Mouse (Mus musculus) embryonic facial prominence, embryonic 12.5 days (tissue): Measurements from ENCODE around the gene Cacna1c. TPM values are rescaled to one million over a fixed set of nuclear protein-coding genes. Genes with fewer than 3 reads are reported as not detected.

ENCODE experiments used
- ATAC-seq: fragments of 200-750 bp; cut with Nextera tagmentation; 2 replicates; pipeline ENCODE4 v1.8.0; 2017; ENCODE audit not compliant: insufficient number of reproducible peaks, insufficient read depth, low FRiP score, low TSS enrichment
- H3K27ac ChIP-seq: fragments of 300-500 bp; sonication (generic); 2 replicates; pipeline ENCODE4 v1.5.1; 2016; ENCODE audit warnings: mild to moderate bottlenecking
- H3K27me3 ChIP-seq: fragments of 300-500 bp; sonication (generic); 2 replicates; pipeline ENCODE4 v1.6.1; 2016; ENCODE audit warnings: mild to moderate bottlenecking, moderate library complexity
- H3K36me3 ChIP-seq: fragments of 300-500 bp; sonication (generic); 2 replicates; pipeline ENCODE4 v1.6.1; 2016; ENCODE audit warnings: mild to moderate bottlenecking
- H3K4me1 ChIP-seq: fragments of 300-500 bp; sonication (generic); 2 replicates; pipeline ENCODE4 v1.6.1; 2016
- H3K4me2 ChIP-seq: fragments of 300-500 bp; sonication (generic); replicated peaks from 2 replicates; pipeline ENCODE4 v1.6.1; 2016; ENCODE audit warnings: mild to moderate bottlenecking, moderate library complexity
- H3K4me3 ChIP-seq: fragments of 300-500 bp; sonication (generic); 2 replicates; pipeline ENCODE4 v1.5.1; 2016; ENCODE audit warnings: mild to moderate bottlenecking
- H3K9ac ChIP-seq: fragments of 300-500 bp; sonication (generic); 2 replicates; pipeline ENCODE4 v1.6.1; 2016; ENCODE audit warnings: mild to moderate bottlenecking, moderate library complexity
- H3K9me3 ChIP-seq: fragments of 300-500 bp; sonication (generic); 2 replicates; pipeline ENCODE4 v1.6.1; 2016; ENCODE audit warnings: mild to moderate bottlenecking, moderate library complexity
- WGBS: fragments of 180-500 bp; shearing (Covaris S2); methylation state at CpG from one replicate; pipeline ENCODE4 v1.1.7; 2016; 5-methylcytosine and 5-hydroxymethylcytosine counted together
- polyA plus RNA-seq: library from polyadenylated mRNA; unstranded; fragments of >200 nt; fragmentation: Nextera tagmentation; extraction: Ambion mirVana; gene quantifications from 2 replicates; pipeline ENCODE4 v1.2.1, GENCODE M21; 2016

Cacna1c gene
- polyA plus RNA-seq, 1 experiment from 2014 or later: 10.2 TPM

DNA sequence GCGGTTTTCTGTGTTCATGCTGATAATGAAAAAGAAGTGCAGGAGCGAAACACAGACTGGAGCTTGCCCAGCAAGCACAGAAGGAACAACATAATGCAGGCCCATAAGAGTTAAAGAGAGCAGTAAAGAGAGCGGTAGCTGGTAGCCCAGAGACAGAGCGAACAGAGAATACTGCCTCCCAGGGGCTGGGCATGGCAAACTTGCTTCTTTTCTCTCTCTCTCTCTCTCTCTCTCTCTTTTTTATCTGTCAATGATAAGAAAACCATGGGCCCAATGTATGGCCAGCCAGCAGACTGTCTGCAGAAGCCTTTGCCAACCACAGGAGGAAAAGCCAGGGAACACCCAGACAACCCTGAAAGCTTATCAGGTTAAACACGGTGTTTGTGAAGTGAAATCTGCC, 365.4 kb downstream of the Cacna1c start:
- no peaks in the 10 kb centered on the region for H3K27me3 ChIP-seq
- no peaks in the 10 kb centered on the region for H3K36me3 ChIP-seq
- no peak overlapping the region for H3K4me2 ChIP-seq
- WGBS: 91% methylated on average over 5 of the region's 5 CpGs
- no peak overlapping the region for H3K9ac ChIP-seq
- H3K4me3 ChIP-seq: no peak overlapping the region
- ATAC-seq: no peak
- peaks cover 19% of the 10 kb centered on the region for H3K4me1 ChIP-seq
- H3K27ac ChIP-seq: no peak overlapping the region
- H3K9me3 ChIP-seq: peaks cover 5% of the 10 kb centered on the region; the same call in 1 of the 2 replicates

DNA sequence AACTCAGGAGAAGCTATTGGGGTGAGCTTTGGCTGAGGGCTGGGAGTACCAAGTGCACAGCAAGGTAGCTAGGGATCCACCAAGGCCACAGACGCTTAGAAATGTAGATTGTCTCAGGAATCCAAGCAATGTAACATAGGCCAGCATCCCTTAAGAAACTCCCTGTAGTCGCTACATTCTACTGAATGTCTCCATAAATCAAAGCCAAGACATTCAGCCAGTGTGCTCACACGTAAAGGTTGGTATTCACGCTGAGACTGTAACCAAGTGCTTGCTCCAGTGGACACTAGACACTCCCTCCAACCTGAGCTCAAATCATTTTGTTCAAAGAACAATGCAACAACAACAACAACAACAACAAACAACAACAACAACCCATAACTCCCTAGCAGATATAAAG, 368.0 kb downstream of the Cacna1c start:
- H3K9ac ChIP-seq: no peak overlapping the region
- H3K27ac ChIP-seq: peak overlapping the region; percentile 58; the same call in 1 of the 2 replicates
- no peak for ATAC-seq
- no peaks in the 10 kb centered on the region for H3K27me3 ChIP-seq
- H3K4me2 ChIP-seq: no peak overlapping the region
- H3K4me3 ChIP-seq: no peak overlapping the region
- peaks cover 5% of the 10 kb centered on the region; the same call in 1 of the 2 replicates for H3K9me3 ChIP-seq
- H3K4me1 ChIP-seq: peaks cover 19% of the 10 kb centered on the region
- no peaks in the 10 kb centered on the region for H3K36me3 ChIP-seq
- 83% methylated on average over 4 of the region's 4 CpGs for WGBS

DNA sequence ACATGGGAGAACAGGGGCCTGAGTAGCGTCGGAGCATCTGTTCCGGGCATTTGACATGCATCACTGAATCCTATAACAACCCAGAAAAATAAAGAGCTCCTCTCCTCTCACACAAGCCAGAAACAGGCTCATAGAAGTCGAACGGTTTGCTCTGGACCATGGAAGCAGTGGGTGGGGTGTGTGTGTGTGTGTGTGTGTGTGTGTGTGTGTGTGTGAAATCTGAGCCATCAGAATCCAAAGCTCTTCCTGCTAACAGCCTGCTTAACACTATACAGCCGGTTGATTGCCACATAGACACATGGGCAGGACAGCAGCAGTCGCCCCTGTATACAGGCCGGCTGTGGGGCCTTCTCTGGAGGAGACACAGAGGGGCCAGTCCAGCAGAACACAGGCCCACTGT, 368.7 kb downstream of the Cacna1c start:
- 28% methylated on average over 8 of the region's 8 CpGs for WGBS
- H3K27ac ChIP-seq: peak overlapping the region; percentile 58
- ATAC-seq: peak; percentile 79; the same call in 1 of the 2 replicates

DNA sequence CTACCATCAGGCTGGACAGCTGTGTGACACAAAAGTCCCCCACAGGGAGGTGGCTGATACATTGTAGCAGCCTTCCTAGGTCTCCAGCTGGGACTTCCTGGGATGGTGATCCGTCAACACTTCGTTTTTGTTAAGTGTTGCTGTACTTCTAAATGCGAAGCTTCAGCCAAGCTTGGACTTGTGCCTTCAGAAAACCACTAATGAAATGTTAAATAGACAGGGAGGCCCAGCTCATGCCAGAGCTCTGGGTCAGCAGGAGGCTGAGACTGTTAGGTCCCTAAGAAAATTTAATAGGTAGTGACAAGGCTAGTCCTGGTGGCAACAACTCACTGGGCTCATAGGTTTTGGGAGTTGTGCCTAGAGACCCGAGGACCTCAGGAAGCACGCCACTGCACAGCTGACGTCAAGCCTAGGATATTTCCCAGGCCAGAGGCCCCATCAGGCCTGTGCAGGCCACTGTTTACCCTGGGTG, 370.8 kb downstream of the Cacna1c start:
- Histone ChIP-seq H3K27ac (no peak overlapping the region), H3K9me3 (peaks cover 5% of the 10 kb centered on the region; the same call in 1 of the 2 replicates), H3K4me1 (peaks cover 19% of the 10 kb centered on the region), H3K4me2 (no peak overlapping the region), H3K9ac (no peak overlapping the region), H3K4me3 (no peak overlapping the region), H3K36me3 (no peaks in the 10 kb centered on the region), H3K27me3 (no peaks in the 10 kb centered on the region)
- no peak for ATAC-seq
- 61% methylated on average over 6 of the region's 6 CpGs for WGBS

More for the DNA sequence above, 368.7 kb downstream of the Cacna1c start:
- peaks cover 5% of the 10 kb centered on the region; the same call in 1 of the 2 replicates for H3K9me3 ChIP-seq
- no peaks in the 10 kb centered on the region for H3K27me3 ChIP-seq
- H3K9ac ChIP-seq: no peak overlapping the region
- no peak overlapping the region for H3K4me2 ChIP-seq
- H3K36me3 ChIP-seq: no peaks in the 10 kb centered on the region
- H3K4me3 ChIP-seq: no peak overlapping the region
- H3K4me1 ChIP-seq: peaks cover 19% of the 10 kb centered on the region

DNA sequence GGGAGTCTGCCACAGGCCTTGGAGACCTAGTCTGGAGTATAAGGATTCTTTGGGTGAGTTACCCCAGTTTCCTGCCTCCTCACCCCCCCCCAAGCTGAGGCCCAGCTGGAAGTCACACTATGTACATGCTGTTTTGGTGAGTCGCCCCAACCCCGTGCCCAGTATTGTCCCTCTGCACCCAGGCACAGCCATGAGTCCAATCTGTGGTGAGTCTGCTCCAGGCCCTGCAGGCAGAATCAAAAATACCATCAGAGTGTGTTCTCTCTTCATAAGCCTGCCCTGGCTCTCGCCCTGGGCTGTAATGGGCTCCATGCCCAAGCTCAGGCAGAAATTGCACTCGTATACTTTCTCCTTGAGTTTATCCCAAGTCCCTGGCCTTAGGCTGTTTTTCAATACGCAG, 374.7 kb downstream of the Cacna1c start:
- no peak overlapping the region for H3K4me3 ChIP-seq
- no peak for ATAC-seq
- H3K27ac ChIP-seq: no peak overlapping the region
- no peak overlapping the region for H3K9ac ChIP-seq
- WGBS: 87% methylated on average over 5 of the region's 5 CpGs
- H3K4me1 ChIP-seq: 0 out of 2 replicates have a peak, but pooled peaks cover 4% of the 10 kb centered on the region
- no peak overlapping the region for H3K4me2 ChIP-seq
- H3K9me3 ChIP-seq: no peaks in the 10 kb centered on the region
- H3K27me3 ChIP-seq: no peaks in the 10 kb centered on the region
- no peaks in the 10 kb centered on the region for H3K36me3 ChIP-seq

DNA sequence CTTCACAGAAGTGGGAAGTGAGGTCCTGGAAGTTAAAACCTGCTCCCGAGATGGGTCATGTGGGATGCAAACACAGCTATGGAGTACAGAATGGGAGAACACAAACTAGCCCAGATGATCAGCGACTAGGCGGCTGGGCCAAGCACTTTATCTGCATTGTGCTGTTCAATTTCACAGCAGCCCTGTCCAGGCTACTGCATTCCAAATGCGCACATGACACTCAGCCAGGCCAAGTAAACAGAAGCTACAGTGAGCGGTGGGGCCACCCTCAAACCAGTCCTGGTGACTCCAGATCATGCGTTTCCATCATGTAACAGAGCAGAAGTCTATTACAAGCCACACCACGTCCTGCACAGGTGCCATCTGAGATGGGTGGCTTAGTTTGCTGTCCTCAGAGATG, 376.6 kb downstream of the Cacna1c start:
- Histone ChIP-seq H3K9me3 (no peaks in the 10 kb centered on the region), H3K4me3 (no peak overlapping the region), H3K27ac (no peak overlapping the region), H3K4me2 (no peak overlapping the region), H3K9ac (no peak overlapping the region), H3K36me3 (no peaks in the 10 kb centered on the region), H3K4me1 (no peaks in the 10 kb centered on the region), H3K27me3 (no peaks in the 10 kb centered on the region)
- WGBS: 79% methylated on average over 7 of the region's 7 CpGs
- ATAC-seq: no peak

DNA sequence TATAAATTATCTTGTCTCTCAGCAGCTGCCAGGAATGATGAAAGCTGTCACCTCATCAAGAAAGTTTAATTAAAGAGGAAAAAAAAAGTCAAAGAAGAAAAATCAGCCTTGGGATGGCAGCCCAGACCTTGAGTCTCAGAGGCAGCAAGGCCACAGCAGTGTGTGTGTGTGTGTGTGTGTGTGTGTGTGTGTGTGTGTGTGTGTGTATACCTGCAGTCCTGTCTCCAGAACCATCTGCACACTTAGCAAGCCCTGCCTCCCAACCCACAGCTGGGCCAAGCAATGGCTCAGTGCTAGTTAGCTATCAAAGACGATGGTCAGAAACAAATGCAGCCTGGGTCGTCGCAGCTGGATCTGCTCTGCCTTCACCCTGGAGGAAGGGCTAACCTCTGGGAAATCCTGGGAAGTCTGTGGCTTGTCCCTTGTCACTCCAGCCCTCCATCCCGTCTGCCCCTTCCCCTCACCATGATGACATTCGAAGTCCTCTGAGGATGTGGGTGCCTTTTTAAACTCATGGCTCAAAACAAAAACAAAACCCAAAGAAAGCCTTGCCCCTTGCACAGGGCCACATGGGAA, 378.2 kb downstream of the Cacna1c start:
- Histone ChIP-seq H3K36me3 (no peaks in the 10 kb centered on the region), H3K27me3 (no peaks in the 10 kb centered on the region), H3K9ac (no peak overlapping the region), H3K4me3 (no peak overlapping the region), H3K9me3 (no peaks in the 10 kb centered on the region), H3K4me2 (no peak overlapping the region), H3K4me1 (no peaks in the 10 kb centered on the region), H3K27ac (no peak overlapping the region)
- WGBS: 67% methylated on average over 5 of the region's 5 CpGs
- no peak for ATAC-seq

DNA sequence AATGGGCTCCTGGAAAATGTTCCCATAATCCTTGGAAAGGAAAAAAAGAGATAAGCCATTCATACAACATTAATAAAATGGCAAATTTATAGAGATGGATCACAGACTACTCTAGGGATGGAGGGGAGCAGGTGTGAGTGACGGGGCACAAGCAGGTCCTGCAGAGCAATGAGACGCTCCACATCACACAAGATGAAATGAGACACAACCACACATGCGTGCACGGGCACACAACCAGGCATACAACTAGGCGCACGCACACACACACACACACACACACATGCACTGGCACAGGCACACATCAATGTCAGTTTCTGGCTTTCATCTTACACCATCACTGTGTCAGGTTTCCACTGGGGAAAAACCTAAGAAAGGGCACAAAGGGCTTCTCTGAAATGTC, 380.0 kb downstream of the Cacna1c start:
- Histone ChIP-seq H3K4me1 (no peaks in the 10 kb centered on the region), H3K9me3 (no peaks in the 10 kb centered on the region), H3K9ac (no peak overlapping the region), H3K4me2 (no peak overlapping the region), H3K36me3 (no peaks in the 10 kb centered on the region), H3K27me3 (no peaks in the 10 kb centered on the region), H3K27ac (no peak overlapping the region), H3K4me3 (no peak overlapping the region)
- no peak for ATAC-seq
- WGBS: 90% methylated on average over 6 of the region's 6 CpGs

DNA sequence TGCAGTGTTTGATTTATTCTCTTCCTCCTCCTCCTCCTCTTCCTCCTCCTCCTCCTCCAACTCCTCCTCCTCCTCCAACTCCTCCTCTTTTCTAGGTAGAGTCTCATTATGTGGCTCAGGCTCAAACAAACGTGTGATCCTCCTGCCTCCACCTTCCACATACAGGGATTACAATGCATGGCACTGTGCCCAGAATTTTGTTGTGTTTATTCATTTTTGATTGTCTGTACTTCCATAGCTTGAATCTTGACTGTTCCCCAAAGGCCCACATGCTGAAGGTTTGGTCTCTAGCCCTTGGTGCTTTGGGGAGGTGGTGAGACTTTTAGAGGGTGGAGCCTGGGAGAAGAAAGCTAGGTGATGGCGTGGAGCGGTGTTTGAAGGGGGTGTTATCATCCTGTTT, 383.7 kb downstream of the Cacna1c start:
- Histone ChIP-seq H3K4me3 (no peak overlapping the region), H3K4me2 (no peak overlapping the region), H3K27ac (no peak overlapping the region), H3K4me1 (no peaks in the 10 kb centered on the region), H3K27me3 (no peaks in the 10 kb centered on the region), H3K9me3 (no peaks in the 10 kb centered on the region), H3K9ac (no peak overlapping the region), H3K36me3 (no peaks in the 10 kb centered on the region)
- 80% methylated on average over 3 of the region's 3 CpGs for WGBS
- no peak for ATAC-seq

DNA sequence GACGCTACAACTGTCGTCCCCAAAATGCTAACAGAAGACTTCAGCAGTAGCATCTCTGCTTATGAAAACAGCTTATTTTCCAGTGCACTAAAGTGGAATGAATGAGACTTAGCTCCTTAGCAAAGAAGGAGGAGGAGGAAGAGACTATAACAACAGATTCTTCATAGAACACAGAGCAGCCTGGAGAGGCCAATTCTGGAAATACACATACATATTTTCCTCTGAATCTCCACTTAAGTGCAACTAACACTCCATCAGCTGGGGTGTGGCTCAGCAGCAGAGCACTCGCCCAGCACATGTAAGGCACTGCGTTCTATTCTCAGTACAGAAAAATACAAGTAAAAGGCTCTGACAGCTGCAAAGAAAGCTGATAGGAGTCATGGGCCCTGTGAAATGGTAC, 384.2 kb downstream of the Cacna1c start:
- no peaks in the 10 kb centered on the region for H3K27me3 ChIP-seq
- no peaks in the 10 kb centered on the region for H3K9me3 ChIP-seq
- no peaks in the 10 kb centered on the region for H3K4me1 ChIP-seq
- H3K4me2 ChIP-seq: no peak overlapping the region
- H3K4me3 ChIP-seq: no peak overlapping the region
- H3K9ac ChIP-seq: no peak overlapping the region
- no peaks in the 10 kb centered on the region for H3K36me3 ChIP-seq
- ATAC-seq: no peak
- 80% methylated on average over 4 of the region's 4 CpGs for WGBS
- no peak overlapping the region for H3K27ac ChIP-seq

DNA sequence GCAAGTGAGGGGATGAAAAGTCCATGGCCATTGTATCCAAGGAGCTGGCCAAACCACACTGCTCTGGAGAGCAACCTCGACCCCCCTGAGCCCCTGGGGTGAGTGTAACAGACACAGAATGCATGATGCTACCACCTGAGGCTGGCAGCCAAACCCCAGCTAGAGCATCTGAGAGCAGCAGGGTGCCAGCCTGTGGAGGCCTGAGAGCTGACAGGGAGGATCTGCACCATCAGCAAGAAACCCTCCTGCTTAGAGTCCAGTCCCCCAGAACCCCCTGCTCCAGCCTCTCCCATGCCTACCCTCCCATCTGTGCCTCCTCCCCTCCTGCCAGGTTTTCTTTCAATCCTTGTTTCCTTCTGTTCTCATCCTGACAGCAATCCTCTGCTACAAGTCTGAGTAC, 385.4 kb downstream of the Cacna1c start:
- 44% methylated on average over 1 of the region's 1 CpGs for WGBS
- H3K4me3 ChIP-seq: no peak overlapping the region
- no peak overlapping the region for H3K27ac ChIP-seq
- no peaks in the 10 kb centered on the region for H3K27me3 ChIP-seq
- H3K36me3 ChIP-seq: no peaks in the 10 kb centered on the region
- no peaks in the 10 kb centered on the region for H3K4me1 ChIP-seq
- no peak overlapping the region for H3K9ac ChIP-seq
- ATAC-seq: no peak
- no peaks in the 10 kb centered on the region for H3K9me3 ChIP-seq
- H3K4me2 ChIP-seq: no peak overlapping the region

DNA sequence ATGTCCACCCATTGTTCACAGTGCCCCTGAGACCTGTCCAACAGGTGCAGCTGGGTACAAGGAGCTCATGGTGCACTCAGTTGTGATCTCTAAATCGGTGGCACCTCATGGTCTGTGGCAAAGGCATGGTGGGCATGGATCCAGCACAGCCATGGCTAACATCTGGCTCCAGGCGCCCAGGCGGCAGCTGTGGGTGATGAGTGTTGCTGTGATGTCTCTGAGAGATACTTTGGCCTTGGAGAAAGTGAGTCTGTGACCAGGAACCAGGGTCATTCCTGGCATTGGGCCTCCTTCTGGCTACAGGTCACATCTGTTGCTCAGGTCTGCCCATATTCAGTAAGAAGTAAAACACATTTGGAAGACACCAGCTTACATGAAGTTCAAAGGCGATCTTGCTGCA, 391.1 kb downstream of the Cacna1c start:
- no peak for ATAC-seq
- Histone ChIP-seq H3K9me3 (no peaks in the 10 kb centered on the region), H3K27ac (no peak overlapping the region), H3K4me1 (no peaks in the 10 kb centered on the region), H3K27me3 (no peaks in the 10 kb centered on the region), H3K9ac (no peak overlapping the region), H3K4me2 (no peak overlapping the region), H3K4me3 (no peak overlapping the region), H3K36me3 (no peaks in the 10 kb centered on the region)
- WGBS: 85% methylated on average over 4 of the region's 4 CpGs
